Mouse (Mus musculus): ENCODE results near the gene Ablim1. TPM values are rescaled to one million over a fixed set of nuclear protein-coding genes. Genes with fewer than 3 reads are reported as not detected.

Gene Ablim1
- polyA plus RNA-seq, 1 experiment, result 501 TPM

DNA sequence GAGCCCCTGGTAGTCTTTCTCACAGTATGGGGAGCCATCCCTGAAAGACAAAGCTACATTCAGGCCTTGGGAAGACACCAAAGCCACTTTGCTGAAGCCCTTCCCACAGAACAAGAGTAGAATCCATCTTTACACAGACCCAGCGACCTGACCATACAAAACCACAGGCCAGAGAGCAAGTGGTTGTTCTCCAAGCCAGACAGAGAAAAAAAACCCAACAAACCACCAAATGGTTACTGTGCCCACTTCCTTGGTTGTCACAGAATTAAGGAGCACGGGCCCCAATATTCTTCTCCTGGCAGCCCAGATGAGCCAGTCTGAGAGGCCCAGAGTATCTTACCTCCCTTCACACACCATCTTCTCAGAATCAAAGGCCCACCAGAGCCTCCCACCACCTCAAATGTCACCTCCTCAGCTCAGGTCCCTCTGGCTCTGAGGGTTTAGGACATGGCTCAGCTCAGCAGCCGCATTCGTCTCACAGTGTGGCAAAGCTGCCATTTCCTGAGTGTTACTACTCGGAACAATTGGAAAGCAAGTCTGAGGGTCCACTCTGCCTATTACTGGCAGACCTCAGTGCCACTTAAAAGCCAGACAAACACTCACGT is 181.7 kb downstream of the Ablim1 start:
- Histone ChIP-seq H3K4me1 (ENCODE audit: control insufficient read depth, insufficient read depth, low read length) (peaks cover 29% of the 10 kb centered on the region), H3K4me3 (ENCODE audit: insufficient read depth, low read depth, low read length) (no peak overlapping the region), H3K27ac (ENCODE audit: insufficient read depth, low read depth, low read length) (no peak overlapping the region; the same call in 1 of the 2 replicates)
- WGBS, result 94% methylated on average over 6 of the region's 6 CpGs
- TF ChIP-seq POLR2A (IDR thresholded peaks at IDR 0.05; ENCODE audit: insufficient read depth, low read depth, low read length), result no peak
- no peak for TF ChIP-seq CTCF (IDR thresholded peaks at IDR 0.05; ENCODE audit: insufficient read depth, low read depth, low read length)

DNA sequence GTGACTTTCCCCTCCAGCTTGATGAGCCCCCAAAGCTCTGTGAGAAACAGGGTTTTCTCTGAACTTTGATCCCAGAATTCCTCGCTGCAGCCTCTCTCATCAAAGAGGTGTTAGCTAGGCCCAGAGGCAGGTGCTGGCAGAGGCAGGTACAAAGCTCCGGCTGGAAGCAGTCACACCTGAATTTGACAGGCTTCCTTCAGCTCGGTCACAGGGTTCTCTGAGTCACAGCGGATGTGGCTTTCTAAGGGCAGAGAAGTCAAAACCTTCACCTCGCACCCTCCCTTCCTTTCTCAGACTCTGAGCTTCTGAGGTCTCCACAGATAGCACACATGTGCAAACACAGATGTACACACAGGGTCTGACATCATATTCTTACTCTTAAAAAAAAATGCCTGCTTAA is 182.4 kb downstream of the Ablim1 start:
- no peak for TF ChIP-seq POLR2A (IDR thresholded peaks at IDR 0.05; ENCODE audit: insufficient read depth, low read depth, low read length)
- no peak for TF ChIP-seq CTCF (IDR thresholded peaks at IDR 0.05; ENCODE audit: insufficient read depth, low read depth, low read length)
- H3K27ac ChIP-seq (ENCODE audit: insufficient read depth, low read depth, low read length), result no peak overlapping the region
- no peak overlapping the region for H3K4me3 ChIP-seq (ENCODE audit: insufficient read depth, low read depth, low read length)
- peaks cover 30% of the 10 kb centered on the region for H3K4me1 ChIP-seq (ENCODE audit: control insufficient read depth, insufficient read depth, low read length)
- WGBS, result 87% methylated on average over 5 of the region's 5 CpGs

DNA sequence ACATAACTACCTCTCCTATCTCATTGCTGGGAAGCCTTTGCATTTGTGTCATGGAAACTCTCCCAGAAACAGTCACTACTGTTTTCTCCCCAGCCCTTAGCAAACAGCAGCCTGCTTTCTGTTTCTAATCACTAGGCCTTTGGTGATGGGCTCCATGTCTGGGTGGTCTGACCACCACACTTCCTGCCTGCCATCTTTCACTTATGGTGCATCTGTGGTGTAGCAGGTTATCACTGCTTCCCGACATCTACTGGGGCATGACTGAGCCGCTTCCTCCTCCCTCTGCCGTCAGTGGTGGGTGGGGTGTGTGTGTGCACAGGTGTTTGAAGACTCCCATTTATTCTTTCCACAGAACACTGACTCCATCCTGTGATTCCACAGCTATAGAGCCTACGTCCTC is 183.4 kb downstream of the Ablim1 start:
- Histone ChIP-seq H3K4me3 (ENCODE audit: insufficient read depth, low read depth, low read length) (no peak overlapping the region), H3K4me1 (ENCODE audit: control insufficient read depth, insufficient read depth, low read length) (peaks cover 29% of the 10 kb centered on the region), H3K27ac (ENCODE audit: insufficient read depth, low read depth, low read length) (no peak overlapping the region)
- TF ChIP-seq POLR2A (IDR thresholded peaks at IDR 0.05; ENCODE audit: insufficient read depth, low read depth, low read length) (no peak), CTCF (IDR thresholded peaks at IDR 0.05; ENCODE audit: insufficient read depth, low read depth, low read length) (no peak)
- 77% methylated on average over 4 of the region's 4 CpGs for WGBS

DNA sequence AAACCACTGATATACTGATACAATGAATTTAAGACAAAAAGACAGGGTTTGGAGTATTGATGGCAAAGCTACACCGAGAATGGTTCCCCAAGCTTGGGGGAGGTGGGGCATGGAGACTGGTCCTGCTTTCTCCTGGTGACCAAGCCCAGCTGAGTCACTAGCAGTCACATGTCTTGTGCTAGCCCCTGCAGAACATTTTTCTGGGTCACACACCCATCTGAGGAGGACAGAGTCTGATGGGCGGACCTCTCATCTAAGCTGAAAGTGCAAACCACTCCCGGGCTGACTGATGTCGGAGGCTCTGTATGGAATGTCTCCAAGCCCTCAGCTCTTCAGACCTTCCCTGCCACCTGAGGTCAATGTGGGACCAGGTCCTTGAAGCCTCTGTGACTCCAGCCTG is 184.1 kb downstream of the Ablim1 start:
- H3K4me3 ChIP-seq (ENCODE audit: insufficient read depth, low read depth, low read length), result no peak overlapping the region
- no peak overlapping the region for H3K27ac ChIP-seq (ENCODE audit: insufficient read depth, low read depth, low read length)
- H3K4me1 ChIP-seq (ENCODE audit: control insufficient read depth, insufficient read depth, low read length), result peaks cover 28% of the 10 kb centered on the region
- TF ChIP-seq POLR2A (IDR thresholded peaks at IDR 0.05; ENCODE audit: insufficient read depth, low read depth, low read length) (no peak), CTCF (IDR thresholded peaks at IDR 0.05; ENCODE audit: insufficient read depth, low read depth, low read length) (no peak)
- WGBS, result 84% methylated on average over 4 of the region's 4 CpGs

DNA sequence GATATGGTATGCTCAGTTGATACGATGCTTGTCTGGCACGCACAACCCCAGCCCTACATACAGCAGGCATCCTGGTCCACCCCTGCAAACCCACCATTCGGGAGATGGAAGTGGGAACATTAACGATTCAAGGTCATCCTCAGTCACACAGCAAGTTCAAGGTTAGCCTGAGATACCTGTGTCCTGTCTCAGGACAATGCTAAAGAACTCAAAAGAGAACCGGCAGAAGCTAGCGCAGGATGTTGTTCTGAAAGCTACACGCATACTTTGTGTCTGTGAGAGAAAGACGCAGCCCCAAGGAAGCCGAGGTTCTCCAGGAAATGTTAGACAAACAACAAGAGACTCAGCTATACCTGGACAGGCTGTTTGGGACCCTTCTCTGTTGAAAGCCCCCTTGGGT is 185.0 kb downstream of the Ablim1 start:
- 81% methylated on average over 9 of the region's 9 CpGs for WGBS
- H3K27ac ChIP-seq (ENCODE audit: insufficient read depth, low read depth, low read length), result no peak overlapping the region
- H3K4me1 ChIP-seq (ENCODE audit: control insufficient read depth, insufficient read depth, low read length), result peaks cover 27% of the 10 kb centered on the region
- no peak overlapping the region for H3K4me3 ChIP-seq (ENCODE audit: insufficient read depth, low read depth, low read length)
- no peak for TF ChIP-seq POLR2A (IDR thresholded peaks at IDR 0.05; ENCODE audit: insufficient read depth, low read depth, low read length)
- TF ChIP-seq CTCF (IDR thresholded peaks at IDR 0.05; ENCODE audit: insufficient read depth, low read depth, low read length), result no peak

DNA sequence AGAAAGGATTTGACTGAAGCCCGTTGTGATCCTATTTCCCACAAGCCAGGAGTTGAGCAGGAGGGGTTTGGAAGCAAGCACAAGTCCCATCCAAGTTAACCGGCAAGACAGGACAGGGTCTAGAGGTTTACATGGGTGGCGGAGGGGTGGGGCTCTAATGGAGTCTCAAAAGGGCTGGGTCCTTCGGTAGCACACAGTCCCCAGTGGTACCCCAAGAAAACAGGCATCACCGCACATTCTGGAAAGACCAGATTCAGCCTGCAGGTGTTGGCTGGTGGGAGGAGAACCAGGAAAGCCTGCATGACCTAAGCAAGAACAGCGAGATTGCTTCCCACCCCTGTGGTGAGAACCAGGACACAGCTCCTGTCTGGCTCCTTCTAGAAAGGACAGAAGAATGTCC is 186.7 kb downstream of the Ablim1 start:
- no peak overlapping the region for H3K4me3 ChIP-seq (ENCODE audit: insufficient read depth, low read depth, low read length)
- TF ChIP-seq POLR2A (IDR thresholded peaks at IDR 0.05; ENCODE audit: insufficient read depth, low read depth, low read length) (no peak), CTCF (IDR thresholded peaks at IDR 0.05; ENCODE audit: insufficient read depth, low read depth, low read length) (no peak)
- 83% methylated on average over 6 of the region's 6 CpGs for WGBS
- peaks cover 26% of the 10 kb centered on the region for H3K4me1 ChIP-seq (ENCODE audit: control insufficient read depth, insufficient read depth, low read length)
- no peak overlapping the region for H3K27ac ChIP-seq (ENCODE audit: insufficient read depth, low read depth, low read length)

DNA sequence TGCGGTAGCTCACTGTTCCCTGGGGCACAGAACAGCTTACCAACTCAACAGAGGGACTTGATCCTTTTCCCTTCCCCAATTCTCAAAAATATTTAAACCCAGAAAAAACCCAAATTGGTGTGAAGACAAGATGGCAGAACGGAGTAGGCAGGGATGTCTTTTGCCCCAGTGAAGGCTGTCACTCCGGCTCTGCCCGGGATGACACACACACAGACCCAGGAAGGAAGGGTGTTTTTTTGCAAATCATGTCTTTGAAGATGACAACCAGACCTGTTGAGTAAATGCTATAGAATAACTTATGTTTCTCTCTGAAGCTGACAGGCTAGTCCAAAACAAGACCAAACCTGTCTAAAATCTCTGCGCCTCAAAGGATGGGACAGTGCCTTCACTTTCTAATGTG is 187.2 kb downstream of the Ablim1 start:
- WGBS, result 94% methylated on average over 5 of the region's 5 CpGs
- Histone ChIP-seq H3K4me1 (ENCODE audit: control insufficient read depth, insufficient read depth, low read length) (peaks cover 26% of the 10 kb centered on the region), H3K27ac (ENCODE audit: insufficient read depth, low read depth, low read length) (no peak overlapping the region), H3K4me3 (ENCODE audit: insufficient read depth, low read depth, low read length) (no peak overlapping the region)
- no peak for TF ChIP-seq POLR2A (IDR thresholded peaks at IDR 0.05; ENCODE audit: insufficient read depth, low read depth, low read length)
- no peak for TF ChIP-seq CTCF (IDR thresholded peaks at IDR 0.05; ENCODE audit: insufficient read depth, low read depth, low read length)

DNA sequence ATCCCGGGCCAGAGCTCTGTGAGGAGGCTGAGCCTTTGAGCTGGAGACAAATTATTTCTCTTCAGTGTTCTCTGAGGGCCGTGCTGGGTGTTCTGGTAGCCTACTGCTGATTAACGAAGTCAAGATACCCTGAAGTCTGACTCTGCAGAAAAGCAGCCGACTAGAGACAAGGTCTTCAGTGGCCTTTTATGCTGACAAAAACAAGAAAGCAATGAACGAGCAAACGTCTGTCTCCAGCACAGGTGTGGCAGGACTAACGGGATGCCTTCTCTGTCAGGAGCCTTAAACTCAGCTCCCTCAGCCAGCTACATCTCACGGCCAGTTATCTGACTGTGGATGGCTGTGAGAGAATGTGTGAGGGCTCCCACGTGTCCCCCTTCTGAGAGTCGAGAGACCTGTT is 187.8 kb downstream of the Ablim1 start:
- WGBS, result 82% methylated on average over 10 of the region's 10 CpGs
- Histone ChIP-seq H3K27ac (ENCODE audit: insufficient read depth, low read depth, low read length) (no peak overlapping the region), H3K4me3 (ENCODE audit: insufficient read depth, low read depth, low read length) (no peak overlapping the region), H3K4me1 (ENCODE audit: control insufficient read depth, insufficient read depth, low read length) (peaks cover 26% of the 10 kb centered on the region)
- TF ChIP-seq POLR2A (IDR thresholded peaks at IDR 0.05; ENCODE audit: insufficient read depth, low read depth, low read length), result no peak
- no peak for TF ChIP-seq CTCF (IDR thresholded peaks at IDR 0.05; ENCODE audit: insufficient read depth, low read depth, low read length)

DNA sequence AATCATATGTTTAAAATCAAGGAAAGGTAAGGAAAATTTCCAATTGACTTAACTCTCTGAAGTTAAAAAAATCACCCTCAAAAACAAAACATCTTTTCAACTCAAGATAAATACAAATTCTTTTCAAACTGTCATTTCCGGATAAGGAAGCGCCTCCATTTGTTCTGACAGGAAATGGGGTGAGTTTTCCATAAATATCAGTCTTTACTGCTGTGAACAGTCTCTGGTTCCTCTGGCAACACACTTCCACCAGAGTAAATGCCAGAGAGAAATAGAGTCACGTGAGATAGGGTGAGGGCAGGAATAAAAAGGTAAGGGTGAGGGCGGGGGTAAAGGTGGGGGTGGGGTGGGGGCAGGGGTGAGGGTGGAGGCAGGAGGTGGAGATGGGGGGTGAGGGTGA is 189.8 kb downstream of the Ablim1 start:
- WGBS, result 85% methylated on average over 4 of the region's 4 CpGs

DNA sequence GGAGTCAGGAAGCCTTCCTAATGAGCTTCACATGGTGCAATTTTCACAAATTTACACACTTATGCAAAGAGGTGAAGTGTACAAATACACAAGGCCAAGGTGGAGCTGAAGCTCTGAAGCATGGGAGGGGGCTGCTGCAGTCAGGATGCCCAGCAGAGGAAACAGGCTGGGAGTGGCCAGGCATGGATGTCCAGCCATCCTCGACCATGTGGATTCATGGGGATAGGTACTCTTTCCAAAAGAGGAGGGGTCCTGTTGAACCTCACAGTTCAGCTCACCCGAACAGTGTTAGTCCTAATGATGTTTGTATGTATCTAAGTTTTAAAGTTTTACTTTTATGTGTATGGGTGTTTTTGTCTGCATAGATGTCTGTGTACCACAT is 190.6 kb downstream of the Ablim1 start:
- 86% methylated on average over 2 of the region's 2 CpGs for WGBS
- Histone ChIP-seq H3K27ac (ENCODE audit: insufficient read depth, low read depth, low read length) (no peak overlapping the region), H3K4me1 (ENCODE audit: control insufficient read depth, insufficient read depth, low read length) (peaks cover 25% of the 10 kb centered on the region), H3K4me3 (ENCODE audit: insufficient read depth, low read depth, low read length) (no peak overlapping the region)
- TF ChIP-seq POLR2A (IDR thresholded peaks at IDR 0.05; ENCODE audit: insufficient read depth, low read depth, low read length) (no peak), CTCF (IDR thresholded peaks at IDR 0.05; ENCODE audit: insufficient read depth, low read depth, low read length) (no peak)

More for the DNA sequence above, 189.8 kb downstream of the Ablim1 start:
- TF ChIP-seq POLR2A (IDR thresholded peaks at IDR 0.05; ENCODE audit: insufficient read depth, low read depth, low read length) (no peak), CTCF (IDR thresholded peaks at IDR 0.05; ENCODE audit: insufficient read depth, low read depth, low read length) (no peak)
- no peak overlapping the region for H3K4me3 ChIP-seq (ENCODE audit: insufficient read depth, low read depth, low read length)
- H3K4me1 ChIP-seq (ENCODE audit: control insufficient read depth, insufficient read depth, low read length), result peaks cover 24% of the 10 kb centered on the region
- no peak overlapping the region for H3K27ac ChIP-seq (ENCODE audit: insufficient read depth, low read depth, low read length)
